Mouse (Mus musculus) hindbrain, embryonic 14.5 days (tissue): ENCODE data around the gene Sf3b2. TPM values are rescaled to one million over a fixed set of nuclear protein-coding genes. Genes with fewer than 3 reads are reported as not detected.

Source experiments
- ATAC-seq: fragments of 200-750 bp; cut with Nextera tagmentation; 2 replicates; pipeline ENCODE4 v1.8.0; 2017; ENCODE audit warnings: moderate number of reproducible peaks, mild to moderate bottlenecking, moderate TSS enrichment, moderate library complexity; ENCODE audit not compliant: low FRiP score
- DNase-seq: peaks from one replicate; pipeline ENCODE4 v3.0.0-alpha.2; 2015; ENCODE audit warnings: low spot score
- H3K27ac ChIP-seq: fragments of 300-500 bp; sonication (generic); 2 replicates; pipeline ENCODE4 v1.5.1; 2014; ENCODE audit warnings: mild to moderate bottlenecking, moderate library complexity
- H3K27me3 ChIP-seq: fragments of 300-500 bp; sonication (generic); 2 replicates; pipeline ENCODE4 v1.6.1; 2014; ENCODE audit warnings: mild to moderate bottlenecking, low read length, mixed read lengths; ENCODE audit not compliant: control insufficient read depth, insufficient read depth
- H3K36me3 ChIP-seq: fragments of 300-500 bp; sonication (generic); replicated peaks from 2 replicates; pipeline ENCODE4 v1.6.1; 2014; ENCODE audit not compliant: control insufficient read depth, insufficient read depth
- H3K4me1 ChIP-seq: fragments of 300-500 bp; sonication (generic); replicated peaks from 2 replicates; pipeline ENCODE4 v1.6.1; 2014; ENCODE audit warnings: antibody characterized with exemption, low read length, mixed read lengths; ENCODE audit not compliant: control insufficient read depth, insufficient read depth
- H3K4me2 ChIP-seq: fragments of 300-500 bp; sonication (generic); replicated peaks from 2 replicates; pipeline ENCODE4 v1.6.1; 2014; ENCODE audit warnings: mild to moderate bottlenecking, moderate library complexity
- H3K4me3 ChIP-seq: fragments of 300-500 bp; sonication (generic); replicated peaks from 2 replicates; pipeline ENCODE4 v1.5.1; 2014; ENCODE audit warnings: mild to moderate bottlenecking, low read length
- H3K9ac ChIP-seq: fragments of 300-500 bp; sonication (generic); 2 replicates; pipeline ENCODE4 v1.6.1; 2014
- H3K9me3 ChIP-seq: fragments of 300-500 bp; sonication (generic); 2 replicates; pipeline ENCODE4 v1.6.1; 2016; ENCODE audit warnings: low read length; ENCODE audit not compliant: control insufficient read depth
- WGBS: fragments of 180-500 bp; shearing (Covaris S2); extraction: QIAGEN DNeasy Blood & Tissue Kit; methylation state at CpG from one replicate; pipeline ENCODE4 v1.1.7; 2014; 5-methylcytosine and 5-hydroxymethylcytosine counted together
- polyA plus RNA-seq: library from polyadenylated mRNA; unstranded; fragments of >200 nt; fragmentation: Nextera tagmentation; extraction: Ambion mirVana; gene quantifications from 2 replicates; pipeline ENCODE4 v1.2.1, GENCODE M21; 2014

Gene Sf3b2
- polyA plus RNA-seq, 1 experiment from 2014 or later, result 305 TPM

GRCm38 (mm10) chr19:5276531-5276930 is 18.7 kb downstream of the Sf3b2 start:
- Histone ChIP-seq H3K9ac (no peak overlapping the region), H3K9me3 (no peaks in the 10 kb centered on the region), H3K27ac (no peak overlapping the region), H3K4me3 (no peak overlapping the region), H3K36me3 (peaks cover 74% of the 10 kb centered on the region), H3K4me1 (peaks cover 5% of the 10 kb centered on the region), H3K27me3 (no peaks in the 10 kb centered on the region), H3K4me2 (no peak overlapping the region)
- DNase-seq, result no peak
- no peak for ATAC-seq
- WGBS, result 85% methylated on average over 2 of the region's 2 CpGs

GRCm38 (mm10) chr19:5275736-5276135 is 19.5 kb downstream of the Sf3b2 start:
- Histone ChIP-seq H3K9ac (no peak overlapping the region), H3K4me3 (no peak overlapping the region), H3K4me2 (no peak overlapping the region), H3K9me3 (no peaks in the 10 kb centered on the region), H3K4me1 (peaks cover 13% of the 10 kb centered on the region), H3K27ac (no peak overlapping the region), H3K36me3 (peaks cover 66% of the 10 kb centered on the region), H3K27me3 (no peaks in the 10 kb centered on the region)
- ATAC-seq (no peak), DNase-seq (no peak)
- WGBS, result 90% methylated on average over 5 of the region's 5 CpGs

DNA sequence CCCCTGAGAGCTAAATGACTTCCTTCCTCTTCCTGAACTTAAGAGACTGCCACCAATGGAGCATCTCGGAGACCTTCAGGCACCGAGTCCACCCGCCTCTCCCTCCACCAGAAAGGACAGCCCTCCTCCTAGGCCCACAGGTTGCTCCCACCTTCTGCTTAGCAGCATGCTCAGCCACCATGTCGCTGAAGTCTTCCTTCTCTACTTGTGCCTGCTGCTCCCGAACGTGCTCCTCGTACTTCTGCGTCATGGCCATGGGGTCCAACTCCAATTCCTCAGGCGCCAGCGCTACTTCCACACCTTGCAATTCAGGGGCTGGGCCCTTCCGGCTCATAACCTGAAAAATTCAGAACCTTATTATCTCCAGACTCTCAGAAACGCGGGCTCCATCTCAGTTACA is 20.6 kb downstream of the Sf3b2 start:
- H3K27ac ChIP-seq, result 0 out of 2 replicates have a peak overlapping the region, but pooled peaks have one; percentile 51
- ATAC-seq, result no peak
- no peak overlapping the region for H3K9ac ChIP-seq
- no peaks in the 10 kb centered on the region for H3K27me3 ChIP-seq
- no peaks in the 10 kb centered on the region for H3K9me3 ChIP-seq
- no peak for DNase-seq
- H3K4me1 ChIP-seq, result peaks cover 18% of the 10 kb centered on the region
- H3K4me3 ChIP-seq, result no peak overlapping the region
- H3K36me3 ChIP-seq, result peaks cover 59% of the 10 kb centered on the region
- WGBS, result 94% methylated on average over 13 of the region's 13 CpGs
- no peak overlapping the region for H3K4me2 ChIP-seq

GRCm38 (mm10) chr19:5273916-5274315 is 21.3 kb downstream of the Sf3b2 start:
- ATAC-seq (no peak), DNase-seq (no peak)
- H3K4me1 ChIP-seq, result peaks cover 18% of the 10 kb centered on the region
- H3K9me3 ChIP-seq, result no peaks in the 10 kb centered on the region
- no peak overlapping the region for H3K4me3 ChIP-seq
- H3K27me3 ChIP-seq, result no peaks in the 10 kb centered on the region
- 73% methylated on average over 4 of the region's 4 CpGs for WGBS
- H3K9ac ChIP-seq, result no peak overlapping the region
- peak overlapping the region; percentile 90 for H3K27ac ChIP-seq
- H3K36me3 ChIP-seq, result peaks cover 51% of the 10 kb centered on the region
- peak overlapping the region; percentile 78 for H3K4me2 ChIP-seq

DNA sequence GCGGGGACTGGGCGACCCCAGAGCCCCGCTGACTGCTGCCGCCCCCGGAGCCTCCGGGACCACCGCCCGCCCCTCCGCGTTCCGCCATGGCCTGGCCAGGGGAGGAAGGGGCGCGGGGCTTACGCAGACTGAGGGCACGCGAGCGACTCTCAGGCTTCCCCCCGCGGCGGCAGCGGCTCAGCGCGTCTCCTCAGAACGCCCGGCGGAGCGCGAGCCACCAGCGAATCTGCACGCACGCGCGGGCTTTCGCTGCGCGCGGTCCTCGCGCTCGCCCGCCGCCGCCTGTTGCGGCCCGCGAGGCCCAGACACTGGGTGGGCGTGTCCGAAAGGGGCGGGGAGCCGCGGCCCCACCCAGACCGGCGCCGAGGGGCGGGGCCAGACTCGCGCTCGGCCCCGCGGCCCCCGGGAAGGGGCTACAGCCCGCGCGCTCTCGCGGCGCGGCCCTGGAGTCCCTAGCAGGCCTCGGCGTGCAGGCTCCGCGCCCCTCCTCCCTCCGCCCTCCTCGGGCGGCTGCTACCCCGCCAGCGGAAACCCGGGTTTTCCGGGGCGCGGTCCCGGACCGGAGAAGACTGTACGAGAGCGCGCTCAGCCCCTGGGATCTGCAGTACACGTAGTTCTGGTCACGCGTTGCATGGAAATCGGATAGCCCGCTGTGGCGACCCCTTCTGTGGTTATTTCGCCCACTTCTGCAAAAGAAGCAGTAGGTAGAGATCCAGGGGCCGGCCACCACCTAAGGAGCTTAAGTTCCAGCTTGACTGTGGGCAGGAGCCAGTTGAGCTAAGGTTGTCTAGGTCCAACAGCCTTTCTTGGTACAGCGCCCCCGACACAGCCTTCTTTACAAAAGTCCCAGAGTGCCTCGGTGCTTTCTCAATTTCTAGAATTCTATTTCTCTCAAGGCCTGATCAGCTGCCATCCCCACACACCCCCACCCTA is 22.2 kb downstream of the Sf3b2 start, which contains the start of gene Pacs1:
TSS of gene Pacs1 (minus strand) at position 319 of the 933 bp plus-strand sequence.
- DNase-seq, result peak; percentile 90
- Histone ChIP-seq H3K9ac (peak within 1 kb of the TSS; percentile 97), H3K36me3 (peaks cover 43% of the 10 kb centered on the region), H3K27ac (peak within 1 kb of the TSS; percentile 90), H3K4me1 (peaks cover 18% of the 10 kb centered on the region), H3K4me2 (peak within 1 kb of the TSS; percentile 78), H3K4me3 (peak within 1 kb of the TSS; percentile 99), H3K9me3 (no peaks in the 10 kb centered on the region), H3K27me3 (no peaks in the 10 kb centered on the region)
- under 1% methylated on average over 72 of the region's 97 CpGs for WGBS
- peak; percentile 92 for ATAC-seq

DNA sequence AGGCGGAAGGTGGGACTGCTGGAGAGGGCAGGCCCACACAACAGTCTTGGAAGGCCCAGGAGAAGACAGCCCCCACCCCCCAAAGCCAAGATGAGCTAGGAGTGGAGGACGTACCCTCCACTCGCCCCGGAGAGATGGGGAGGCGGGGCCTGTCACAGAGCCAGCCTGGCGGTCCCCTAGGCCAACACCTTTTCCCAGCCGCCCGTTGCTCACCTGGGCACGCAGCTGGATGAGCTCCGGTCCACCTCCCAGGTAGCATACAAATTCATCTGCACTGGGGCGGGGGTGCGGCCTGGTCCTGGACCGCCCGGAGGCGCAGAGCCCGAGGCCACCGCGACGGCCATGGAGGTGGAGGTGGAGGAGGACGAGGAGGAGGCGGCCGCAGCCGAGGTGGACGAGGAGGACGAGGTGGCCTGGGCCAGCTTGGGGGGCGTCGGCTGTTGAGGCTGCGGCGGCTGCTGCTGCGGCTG is 22.9 kb downstream of the Sf3b2 start:
- Histone ChIP-seq H3K4me1 (peaks cover 18% of the 10 kb centered on the region), H3K36me3 (peaks cover 36% of the 10 kb centered on the region), H3K9me3 (no peaks in the 10 kb centered on the region), H3K4me3 (peak overlapping the region; percentile 99), H3K4me2 (peak overlapping the region; percentile 78), H3K9ac (peak overlapping the region; percentile 97), H3K27ac (peak overlapping the region; percentile 90), H3K27me3 (no peaks in the 10 kb centered on the region)
- ATAC-seq (peak; percentile 47), DNase-seq (no peak)
- 0% methylated on average over 28 of the region's 30 CpGs for WGBS

DNA sequence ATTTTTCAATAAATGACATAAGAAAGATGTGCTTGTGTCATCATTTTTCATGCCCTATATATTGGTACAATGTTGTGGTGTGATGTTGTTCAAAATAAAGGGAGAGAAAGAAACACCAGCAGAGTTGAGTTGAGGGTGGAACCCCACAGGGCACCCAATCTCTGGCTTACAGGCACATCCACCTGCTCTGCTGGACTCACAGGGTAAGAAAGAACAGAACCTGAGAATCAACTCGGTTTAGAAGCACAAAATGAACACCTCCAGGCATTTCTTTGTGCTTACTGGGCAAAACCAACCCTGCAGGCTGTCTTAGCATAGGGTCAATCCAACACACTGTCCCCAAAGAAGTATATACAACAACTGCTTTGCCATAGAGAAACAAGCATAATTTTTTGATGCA is 23.8 kb downstream of the Sf3b2 start:
- peak overlapping the region; percentile 78 for H3K4me2 ChIP-seq
- H3K27ac ChIP-seq, result no peak overlapping the region
- peak overlapping the region; percentile 97; the same call in 1 of the 2 replicates for H3K9ac ChIP-seq
- peaks cover 26% of the 10 kb centered on the region for H3K36me3 ChIP-seq
- no peaks in the 10 kb centered on the region for H3K27me3 ChIP-seq
- no peaks in the 10 kb centered on the region for H3K9me3 ChIP-seq
- WGBS, result 68% methylated on average over 1 of the region's 1 CpGs
- H3K4me1 ChIP-seq, result peaks cover 18% of the 10 kb centered on the region
- no peak for DNase-seq
- ATAC-seq, result no peak
- peak overlapping the region; percentile 99 for H3K4me3 ChIP-seq

DNA sequence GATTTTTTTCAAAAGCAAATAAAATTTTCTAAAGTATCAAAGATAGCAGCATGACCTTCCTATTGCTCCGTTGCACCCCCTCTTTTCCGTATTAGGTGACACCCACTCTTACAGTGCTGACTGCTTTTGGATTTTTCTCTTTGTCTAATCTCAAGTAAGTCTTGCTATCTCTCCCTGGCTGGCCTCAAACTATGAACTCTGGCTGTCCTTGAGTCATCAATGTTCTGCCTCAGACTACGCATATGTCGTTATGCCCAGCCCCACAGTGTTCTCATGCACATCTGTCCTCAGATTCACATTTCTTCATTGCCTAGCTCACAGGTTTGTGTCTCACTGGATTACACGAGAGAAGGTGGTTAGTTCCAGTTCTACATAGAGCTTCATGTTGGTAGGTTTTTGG is 25.9 kb downstream of the Sf3b2 start:
- ATAC-seq, result no peak
- H3K9ac ChIP-seq, result no peak overlapping the region

GRCm38 (mm10) chr19:5268875-5269274 is 26.4 kb downstream of the Sf3b2 start:
- Histone ChIP-seq H3K4me3 (no peak overlapping the region), H3K4me1 (peaks cover 18% of the 10 kb centered on the region), H3K9me3 (no peaks in the 10 kb centered on the region), H3K27ac (no peak overlapping the region), H3K9ac (no peak overlapping the region), H3K27me3 (no peaks in the 10 kb centered on the region), H3K36me3 (peaks cover under 1% of the 10 kb centered on the region), H3K4me2 (no peak overlapping the region)
- 91% methylated on average over 3 of the region's 3 CpGs for WGBS
- ATAC-seq (no peak), DNase-seq (no peak)

More for the DNA sequence above, 25.9 kb downstream of the Sf3b2 start:
- H3K27ac ChIP-seq, result no peak overlapping the region
- WGBS, result 88% methylated on average over 5 of the region's 5 CpGs
- H3K9me3 ChIP-seq, result no peaks in the 10 kb centered on the region
- no peak overlapping the region for H3K4me3 ChIP-seq
- peaks cover 18% of the 10 kb centered on the region for H3K4me1 ChIP-seq
- H3K36me3 ChIP-seq, result peaks cover 6% of the 10 kb centered on the region
- DNase-seq, result no peak
- no peaks in the 10 kb centered on the region for H3K27me3 ChIP-seq
- no peak overlapping the region for H3K4me2 ChIP-seq
